9 mouse cellular contexts compared by ENCODE assay signal in genomic region chr1:33755799-33756198, GRCm38 (mm10). TPM values are rescaled to one million over a fixed set of nuclear protein-coding genes. Genes with fewer than 3 reads are reported as not detected.
DNase-seq lines count a peak whose midpoint lies in the region; ATAC-seq and TF ChIP-seq lines count a peak whose summit lies in the region.
"Had no signal": no experiment of that assay in that cellular context is flagged by ENCODE, and none has a peak within 500 bp of the region (broad histone marks: within the 10 kb centered on the region; RNA-seq: fewer than 3 reads in every experiment).

No protein-coding gene starts in this region.

- peak overlapping the region; percentile 93 for H3K4me2 ChIP-seq in heart, postnatal 0 days (ENCODE audit: low read depth, low read length)
- 0 out of 2 replicates have a peak overlapping the region, but pooled peaks have one; percentile 88 for H3K4me2 ChIP-seq in embryonic facial prominence, embryonic 15.5 days (replicated peaks)
- H3K4me2 ChIP-seq in liver, embryonic 14.5 days (ENCODE audit: low read depth), result peak overlapping the region; percentile 92

- no peak for ATAC-seq in heart, postnatal 0 days (ENCODE audit: insufficient read depth, low read depth)
- peak; percentile 19; the same call in 1 of the 2 replicates for ATAC-seq in G1E (ENCODE audit: extremely low read depth, insufficient number of reproducible peaks, low FRiP score, poor library complexity, severe bottlenecking)
- ATAC-seq in embryonic facial prominence, embryonic 15.5 days (ENCODE audit: insufficient number of reproducible peaks, low FRiP score, low TSS enrichment, low read depth), result no peak
- ATAC-seq in liver, embryonic 14.5 days (ENCODE audit: insufficient read depth), result peak; percentile 62
- ATAC-seq: hindbrain, embryonic 16.5 days had no signal

- DNase-seq in heart, postnatal 0 days (ENCODE audit: low spot score), result no peak
- no peak for DNase-seq in heart, postnatal 10 days
- DNase-seq in G1E (ENCODE audit: low spot score), result peak; percentile 22
- no peak for DNase-seq in liver, embryonic 14.5 days (ENCODE audit: low read depth in 3 of 3, low spot score in 3 of 3)
- DNase-seq in layer of hippocampus, adult 9-11 months, result no peak
- DNase-seq in layer of hippocampus, adult 2 months (ENCODE audit: low spot score in 2 of 2), result no peak
- DNase-seq in lung, adult 2 months, result no peak

- intact Hi-C loops in heart, postnatal 10 days (cut with DNase I), result loop anchor here (5.0 to 10.0 kb wide), 2 partner anchors 57 to 209 kb away; partner anchors contain the start of gene Zfp451

- 0 out of 2 replicates have a peak, but pooled peaks cover 2% of the 10 kb centered on the region for H3K36me3 ChIP-seq in heart, postnatal 0 days (replicated peaks; ENCODE audit: control insufficient read depth, insufficient read depth, low read length)
- peaks cover 66% of the 10 kb centered on the region for H3K36me3 ChIP-seq in G1E (replicated peaks)
- H3K36me3 ChIP-seq in embryonic facial prominence, embryonic 15.5 days, result peaks cover 5% of the 10 kb centered on the region; the same call in 1 of the 2 replicates
- peaks cover 3% of the 10 kb centered on the region; the same call in 1 of the 2 replicates for H3K36me3 ChIP-seq in liver, embryonic 14.5 days (replicated peaks; ENCODE audit: control insufficient read depth, insufficient read depth, low read depth)

- peaks cover 3% of the 10 kb centered on the region; the same call in 1 of the 2 replicates for H3K4me1 ChIP-seq in heart, postnatal 0 days (ENCODE audit: control insufficient read depth, insufficient read depth)
- H3K4me1 ChIP-seq in G1E (ENCODE audit: insufficient read depth, low read depth, low read length), result peaks cover 46% of the 10 kb centered on the region
- peaks cover 23% of the 10 kb centered on the region for H3K4me1 ChIP-seq in embryonic facial prominence, embryonic 15.5 days
- peaks cover 34 to 38% of the 10 kb centered on the region in 2 experiments for H3K4me1 ChIP-seq in liver, embryonic 14.5 days (replicated peaks; ENCODE audit: control insufficient read depth in 2 of 2, insufficient read depth in 2 of 2, low read length in 1 of 2)
- no peaks in the 10 kb centered on the region for H3K4me1 ChIP-seq in lung, adult 2 months (ENCODE audit: control insufficient read depth, insufficient read depth, low read length)

- H3K4me3 ChIP-seq in heart, postnatal 0 days (ENCODE audit: low read depth, low read length), result peak overlapping the region; percentile 73
- peak overlapping the region; percentile 81 for H3K4me3 ChIP-seq in G1E (ENCODE audit: low read depth, low read length)
- H3K4me3 ChIP-seq in embryonic facial prominence, embryonic 15.5 days (replicated peaks), result no peak overlapping the region
- H3K4me3 ChIP-seq in liver, embryonic 14.5 days (ENCODE audit: insufficient read depth in 1 of 2, low read depth in 2 of 2, low read length in 2 of 2), result peak overlapping the region; percentile 76 to 97
- no peak overlapping the region for H3K4me3 ChIP-seq in layer of hippocampus, adult 2 months
- H3K4me3 ChIP-seq in lung, adult 2 months (replicated peaks; ENCODE audit: extremely low read depth, low read depth, low read length), result no peak overlapping the region

- H3K9ac ChIP-seq in heart, postnatal 0 days (replicated peaks; ENCODE audit: low read depth, low read length), result 0 out of 2 replicates have a peak overlapping the region, but pooled peaks have one; percentile 79
- no peak overlapping the region for H3K9ac ChIP-seq in embryonic facial prominence, embryonic 15.5 days
- peak overlapping the region; percentile 93 for H3K9ac ChIP-seq in liver, embryonic 14.5 days (replicated peaks)

- WGBS in heart, postnatal 0 days, result 63% methylated on average over 7 of the region's 7 CpGs
- WGBS in embryonic facial prominence, embryonic 15.5 days, result 77% methylated on average over 7 of the region's 7 CpGs
- whole genome bisulfite sequencing in liver, embryonic 14.5 days (ENCODE audit: insufficient replicate concordance), result 39% methylated on average over 7 of the region's 7 CpGs
- 71% methylated on average over 7 of the region's 7 CpGs for WGBS in lung, adult 2 months

- no peak for TF ChIP-seq CTCF in heart, postnatal 0 days (IDR thresholded peaks at IDR 0.05; ENCODE audit: low read depth)
- TF ChIP-seq CTCF in G1E (IDR thresholded peaks at IDR 0.05; ENCODE audit: low read depth, low read length), result no peak
- TF ChIP-seq CTCF in liver, embryonic 14.5 days (IDR thresholded peaks at IDR 0.05; ENCODE audit: low read depth), result no peak
- TF ChIP-seq CTCF in layer of hippocampus, adult 2 months (conservative IDR thresholded peaks at IDR 0.05), result no peak
- no peak for TF ChIP-seq CTCF in lung, adult 2 months (IDR thresholded peaks at IDR 0.05; ENCODE audit: insufficient read depth, low read length)

- no peak for TF ChIP-seq EP300 in heart, postnatal 0 days (IDR thresholded peaks at IDR 0.05; ENCODE audit: low read depth)
- TF ChIP-seq EP300 in liver, embryonic 14.5 days (IDR thresholded peaks at IDR 0.05; ENCODE audit: low read depth), result no peak

- TF ChIP-seq POLR2A in lung, adult 2 months (IDR thresholded peaks at IDR 0.05; ENCODE audit: borderline replicate concordance, extremely low read depth, low read depth, low read length), result no peak

- H3K27me3 ChIP-seq in heart, postnatal 0 days (ENCODE audit: control insufficient read depth, insufficient read depth, low read length), result no peaks in the 10 kb centered on the region
- no peaks in the 10 kb centered on the region for H3K27me3 ChIP-seq in G1E (ENCODE audit: insufficient read depth, low read length)
- no peaks in the 10 kb centered on the region for H3K27me3 ChIP-seq in embryonic facial prominence, embryonic 15.5 days
- no peaks in the 10 kb centered on the region for H3K27me3 ChIP-seq in liver, embryonic 14.5 days (ENCODE audit: control insufficient read depth, insufficient read depth, low read length)

- no peak overlapping the region for H3K27ac ChIP-seq in heart, postnatal 0 days (ENCODE audit: low read depth)
- no peak overlapping the region for H3K27ac ChIP-seq in embryonic facial prominence, embryonic 15.5 days (replicated peaks)
- peak overlapping the region; percentile 92 for H3K27ac ChIP-seq in liver, embryonic 14.5 days
- no peak overlapping the region for H3K27ac ChIP-seq in layer of hippocampus, adult 2 months

- H3K9me3 ChIP-seq in heart, postnatal 0 days (replicated peaks; ENCODE audit: control insufficient read depth, low read length), result no peaks in the 10 kb centered on the region
- H3K9me3 ChIP-seq in G1E (replicated peaks), result no peaks in the 10 kb centered on the region
- H3K9me3 ChIP-seq in embryonic facial prominence, embryonic 15.5 days (replicated peaks), result no peaks in the 10 kb centered on the region
- no peaks in the 10 kb centered on the region for H3K9me3 ChIP-seq in liver, embryonic 14.5 days (ENCODE audit: control insufficient read depth, low read length)

RNA-seq across cellular contexts. Expression of gene Bag2, which starts 1.8 kb away (rescaled TPM):
- 62.5 and 76.3 TPM in 2 replicates for total RNA-seq in heart, postnatal 0 days (2014; rRNA removed; ENCODE audit: low replicate concordance)
- polyA plus RNA-seq in heart, postnatal 0 days (2015; fragmentation: Nextera tagmentation; extraction: Ambion mirVana), result 67.0 and 77.9 TPM in 2 replicates
- total RNA-seq in heart, postnatal 10 days (2021), result 10 to 100 TPM; 53.7 to 54.6 TPM
- total RNA-seq in G1E (2014; fragmentation: Nextera tagmentation) (110 and 115 TPM in 2 replicates), G1E (2017) (59.6 and 63.0 TPM in 2 replicates)
- polyA plus RNA-seq in G1E (2012), result 60.2 and 66.7 TPM in 2 replicates
- 55.5 and 56.6 TPM in 2 replicates for polyA plus RNA-seq in embryonic facial prominence, embryonic 15.5 days (2015; fragmentation: Nextera tagmentation; extraction: Ambion mirVana)
- 27.5 and 30.2 TPM in 2 replicates for polyA plus RNA-seq in liver, embryonic 14.5 days (2012; rRNA removed)
- 45.4 and 45.9 TPM in 2 replicates for polyA plus RNA-seq in liver, embryonic 14.5 days (2014; fragmentation: Nextera tagmentation; extraction: Ambion mirVana)
- 10 to 100 TPM in 1 of 2 experiments, 1 to 10 TPM in 1; 9.8 to 10.1 TPM for total RNA-seq in layer of hippocampus, adult 2 months (2021)
- 10.6 and 17.0 TPM in 2 replicates for polyA plus RNA-seq in lung, adult 2 months (2012; rRNA removed)

RNA-seq across cellular contexts. Expression of gene Rab23, which starts 36.1 kb away (rescaled TPM):
- total RNA-seq in heart, postnatal 0 days (2014; rRNA removed; ENCODE audit: low replicate concordance), result 1.0 and 1.9 TPM in 2 replicates
- polyA plus RNA-seq in heart, postnatal 0 days (2015; fragmentation: Nextera tagmentation; extraction: Ambion mirVana), result 8.9 and 9.0 TPM in 2 replicates
- 10 to 100 TPM; 13.8 to 16.6 TPM for total RNA-seq in heart, postnatal 10 days (2021)
- total RNA-seq in G1E (2014; fragmentation: Nextera tagmentation), result not detected in 2 replicates
- total RNA-seq in G1E (2017), result 0.27 and 0.35 TPM in 2 replicates
- polyA plus RNA-seq in G1E (2012), result not detected in 2 replicates
- 28.1 and 28.2 TPM in 2 replicates for polyA plus RNA-seq in embryonic facial prominence, embryonic 15.5 days (2015; fragmentation: Nextera tagmentation; extraction: Ambion mirVana)
- polyA plus RNA-seq in liver, embryonic 14.5 days (2012; rRNA removed), result 2.1 and 2.5 TPM in 2 replicates
- 2.9 and 3.8 TPM in 2 replicates for polyA plus RNA-seq in liver, embryonic 14.5 days (2014; fragmentation: Nextera tagmentation; extraction: Ambion mirVana)
- 10 to 100 TPM; 22.6 to 28.4 TPM for total RNA-seq in layer of hippocampus, adult 2 months (2021)
- polyA plus RNA-seq in lung, adult 2 months (2012; rRNA removed), result 11.3 and 17.3 TPM in 2 replicates

RNA-seq across cellular contexts. Expression of gene Zfp451, which starts 58.6 kb away (rescaled TPM):
- 12.1 and 17.0 TPM in 2 replicates for total RNA-seq in heart, postnatal 0 days (2014; rRNA removed; ENCODE audit: low replicate concordance)
- polyA plus RNA-seq in heart, postnatal 0 days (2015; fragmentation: Nextera tagmentation; extraction: Ambion mirVana), result 8.1 and 8.4 TPM in 2 replicates
- total RNA-seq in heart, postnatal 10 days (2021), result 10 to 100 TPM; 19.6 to 21.5 TPM
- total RNA-seq in G1E (2014; fragmentation: Nextera tagmentation) (102 and 142 TPM in 2 replicates), G1E (2017) (33.2 and 36.7 TPM in 2 replicates)
- polyA plus RNA-seq in G1E (2012), result 33.7 and 37.1 TPM in 2 replicates
- polyA plus RNA-seq in embryonic facial prominence, embryonic 15.5 days (2015; fragmentation: Nextera tagmentation; extraction: Ambion mirVana), result 23.7 and 25.4 TPM in 2 replicates
- 3.7 and 5.6 TPM in 2 replicates for polyA plus RNA-seq in liver, embryonic 14.5 days (2012; rRNA removed)
- polyA plus RNA-seq in liver, embryonic 14.5 days (2014; fragmentation: Nextera tagmentation; extraction: Ambion mirVana), result 6.1 and 6.9 TPM in 2 replicates
- 10 to 100 TPM; 51.5 to 57.1 TPM for total RNA-seq in layer of hippocampus, adult 2 months (2021)
- polyA plus RNA-seq in lung, adult 2 months (2012; rRNA removed), result 4.3 and 5.5 TPM in 2 replicates

Comparison
In these comparisons a context has a peak if more than half of its experiments do, and no peak if none do; other contexts are left out.
1. ATAC-seq: peak in G1E (single experiment) and liver, embryonic 14.5 days (single experiment); none in heart, postnatal 0 days (single experiment) and embryonic facial prominence, embryonic 15.5 days (single experiment).
2. H3K4me3 ChIP-seq: peak in heart, postnatal 0 days (single experiment), G1E (single experiment) and liver, embryonic 14.5 days (2 of 2); none in embryonic facial prominence, embryonic 15.5 days (single experiment), layer of hippocampus, adult 2 months (single experiment) and lung, adult 2 months (single experiment).
3. Peak in every context shown above with its lines, with median percentiles within 50 percentile points of each other: H3K4me2 ChIP-seq.